Mouse (Mus musculus) cortical plate, adult 2 months (tissue): ENCODE measurements around the gene Sulf2.

Experiments
- CTCF ChIP-seq: fragments of 200-500 bp; IDR thresholded peaks from 2 replicates; pipeline ENCODE4 v1.5.1; 2011; ENCODE audit warnings: mild to moderate bottlenecking, control low read depth, low read length; ENCODE audit not compliant: insufficient read depth; ENCODE audit errors: extremely low read depth
- POLR2A ChIP-seq: fragments of 200-500 bp; IDR thresholded peaks from 2 replicates; pipeline ENCODE4 v1.6.1; 2011; ENCODE audit warnings: mild to moderate bottlenecking, low read length, control low read depth; ENCODE audit not compliant: insufficient read depth; ENCODE audit errors: extremely low read depth

GRCm38 (mm10) chr2:166107911-166108310, 47.6 kb downstream of the Sulf2 start:
- TF ChIP-seq CTCF (no peak), POLR2A (no peak)
